Mouse (Mus musculus) cerebellum, postnatal 14 days (tissue): ENCODE data around the gene Aoc2.
"Not testable (repeated sequence)": the region's sequence is repeated elsewhere in the genome, so short reads cannot be mapped to it uniquely, and the experiment has no call there.

Experiments used
- DNase-seq, 2 experiments: peaks; one replicate each; pipeline ENCODE4 v3.0.0; 2021; ENCODE audit warnings: mixed read lengths in 2 of 2

Gene Aoc2

DNA sequence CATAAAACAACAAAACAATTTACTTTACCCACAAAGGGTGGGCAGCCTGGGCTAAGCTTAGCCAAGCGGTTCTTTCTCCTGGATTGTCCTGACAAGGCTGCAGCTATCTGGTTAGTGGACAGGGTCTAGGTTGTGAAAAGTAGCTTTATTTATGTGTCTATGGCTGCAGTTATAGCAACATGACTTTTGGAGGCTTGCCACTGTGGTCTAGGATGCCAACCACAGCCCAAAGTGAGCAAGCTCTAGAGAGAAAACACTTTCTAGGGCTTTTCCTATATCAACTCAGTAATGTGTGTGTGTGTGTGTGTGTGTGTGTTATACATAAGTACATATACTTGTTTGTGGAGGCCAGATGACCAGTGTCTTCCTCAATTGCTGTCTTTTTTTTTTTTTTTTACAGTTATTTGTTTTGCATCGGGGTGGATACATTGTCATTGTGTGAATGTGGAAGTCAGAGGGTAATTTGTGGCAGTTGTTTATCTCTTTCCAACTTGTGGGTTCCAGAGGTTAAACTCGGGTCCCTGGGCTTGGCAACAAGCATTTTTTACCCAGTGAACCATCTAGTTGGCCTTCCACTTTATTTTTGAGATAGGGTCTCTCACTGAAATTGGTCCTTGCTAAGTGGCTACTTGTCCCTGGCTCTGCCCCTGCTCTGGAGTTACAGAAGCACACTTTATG, 32.8 kb downstream of the Aoc2 start:
- DNase-seq, result no peak

DNA sequence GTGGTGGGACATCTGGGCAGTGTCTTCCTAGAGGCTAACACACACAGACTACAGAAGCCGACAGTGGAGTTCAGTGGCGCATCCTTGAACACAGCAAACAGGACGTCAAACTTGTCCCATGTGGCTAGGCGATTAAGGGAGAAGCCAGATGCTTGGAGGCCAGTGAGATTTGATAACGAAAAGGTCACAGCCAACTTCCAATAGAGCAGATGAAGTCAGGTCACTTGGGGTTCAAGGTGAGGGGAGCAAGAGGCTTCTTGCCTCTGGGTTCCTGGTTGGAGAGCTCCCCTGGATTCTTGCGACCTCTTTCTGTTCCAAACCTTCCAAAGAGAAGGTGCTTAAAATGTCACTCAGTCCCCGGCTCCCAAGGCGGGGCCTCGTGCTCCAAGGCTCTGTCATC, 34.9 kb downstream of the Aoc2 start:
- no peak for DNase-seq

DNA sequence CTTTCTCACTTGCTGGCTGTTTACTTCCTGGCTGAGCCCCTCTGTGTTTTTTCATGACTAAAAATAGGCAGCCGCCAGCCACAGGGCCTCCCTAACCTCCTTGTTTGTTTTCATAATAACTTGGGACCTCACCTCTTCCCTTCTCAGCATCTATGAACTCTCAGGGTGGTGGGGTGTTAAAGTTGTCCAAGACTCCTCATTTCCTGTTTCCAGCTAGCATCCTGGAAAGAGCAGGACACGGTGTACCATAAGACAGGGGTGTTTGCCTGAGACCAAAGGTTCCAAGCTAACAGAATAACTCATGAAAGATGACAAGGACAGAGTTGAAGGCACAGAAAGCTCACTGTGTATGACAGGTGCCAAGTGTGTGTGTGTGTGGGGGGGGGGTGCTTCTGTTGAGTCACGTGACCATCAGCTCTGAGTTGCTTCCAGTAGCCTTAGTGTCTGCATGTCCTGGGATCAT, 35.8 kb downstream of the Aoc2 start:
- DNase-seq, result no peak

DNA sequence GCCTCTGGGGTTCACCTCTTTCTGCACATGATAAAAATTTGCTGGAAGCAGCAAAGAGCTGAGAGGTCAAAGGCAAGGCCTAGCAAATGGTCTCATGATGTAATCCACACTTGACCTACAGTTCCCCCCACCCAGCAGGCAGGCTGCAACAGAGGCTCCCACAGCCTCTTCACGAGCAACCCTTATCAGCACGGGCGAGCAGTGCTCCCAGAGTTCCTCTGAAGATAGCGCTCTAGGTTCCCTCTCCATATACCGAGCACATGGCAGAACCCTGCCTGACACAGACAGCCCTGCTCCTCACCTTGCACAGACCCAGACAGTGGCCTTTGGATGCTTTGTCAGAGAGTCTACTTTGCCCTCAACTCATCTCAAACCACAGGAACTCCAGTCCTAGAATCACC, 39.7 kb downstream of the Aoc2 start:
- DNase-seq, result no peak

DNA sequence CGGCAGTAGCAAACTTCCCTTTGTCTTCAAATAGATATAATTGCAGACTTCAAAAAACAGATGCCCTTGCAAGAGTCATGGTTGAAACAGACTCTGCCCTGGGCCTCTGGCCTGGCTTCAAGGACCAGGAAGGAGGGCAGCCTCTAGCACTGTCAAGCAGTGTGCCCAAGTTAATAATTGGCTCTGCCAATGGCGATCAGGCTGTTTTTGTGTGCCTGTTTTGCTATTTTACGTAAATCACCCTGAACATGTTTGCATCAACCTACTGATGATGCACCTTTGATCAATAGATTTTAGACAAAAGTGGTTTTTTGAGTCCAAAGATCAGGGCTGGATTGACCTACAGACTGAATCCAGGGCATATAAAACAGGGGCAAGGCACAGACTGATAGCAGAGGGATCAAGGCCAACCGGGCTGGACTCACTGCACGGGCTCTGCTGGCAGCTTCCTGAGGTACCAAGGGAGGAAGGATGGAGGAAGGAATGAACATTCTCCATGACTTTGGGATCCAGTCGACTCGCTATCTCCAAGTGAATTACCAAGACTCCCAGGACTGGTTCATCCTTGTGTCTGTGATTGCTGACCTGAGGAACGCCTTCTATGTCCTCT, 42.6 kb downstream of the Aoc2 start, which contains the start of gene G6pc:
Gene G6pc, plus strand, starts transcription at position 236 of the 610 bp plus-strand sequence.
- DNase-seq, result no peak

DNA sequence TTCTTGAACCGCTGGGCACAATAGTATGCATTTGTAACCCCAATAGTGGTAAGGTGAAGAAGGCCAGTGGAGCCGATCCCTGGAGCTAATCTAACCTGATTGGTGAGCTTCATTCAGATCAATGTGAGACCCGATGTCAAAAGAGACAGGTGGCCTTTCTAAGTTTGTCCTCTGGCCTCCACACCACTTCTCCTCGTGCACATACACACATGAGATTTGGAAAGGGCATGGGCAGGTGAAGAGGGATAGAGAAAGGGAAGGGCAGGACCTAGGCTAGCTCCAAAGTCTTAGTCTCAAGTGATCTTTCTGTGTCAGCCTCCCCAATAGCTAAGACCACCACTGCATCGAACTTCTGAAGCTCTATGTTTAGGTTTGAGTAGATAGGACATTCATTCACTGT, 45.3 kb downstream of the Aoc2 start:
- no peak for DNase-seq

DNA sequence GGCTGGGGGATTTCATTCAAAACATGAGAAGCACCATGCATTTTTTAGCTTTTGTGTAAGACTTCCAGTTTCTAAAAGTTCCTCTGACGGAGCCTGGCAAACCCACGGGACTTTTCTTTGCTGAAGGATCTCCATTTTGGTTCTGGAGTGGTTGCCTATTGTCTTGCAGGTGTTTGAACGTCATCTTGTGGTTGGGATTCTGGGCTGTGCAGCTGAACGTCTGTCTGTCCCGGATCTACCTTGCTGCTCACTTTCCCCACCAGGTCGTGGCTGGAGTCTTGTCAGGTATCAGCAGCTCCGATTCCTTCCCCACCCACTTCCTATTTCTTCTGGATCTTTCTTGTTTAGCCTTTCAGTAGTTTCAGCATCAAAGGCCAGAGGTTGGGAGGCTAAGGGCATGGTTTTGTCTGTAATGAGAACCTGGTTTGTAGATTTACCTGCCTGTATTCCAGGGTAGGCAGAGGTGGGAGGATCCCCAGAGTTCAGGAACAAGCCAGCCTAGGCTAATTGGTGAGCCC, 49.6 kb downstream of the Aoc2 start:
- DNase-seq, result no peak

DNA sequence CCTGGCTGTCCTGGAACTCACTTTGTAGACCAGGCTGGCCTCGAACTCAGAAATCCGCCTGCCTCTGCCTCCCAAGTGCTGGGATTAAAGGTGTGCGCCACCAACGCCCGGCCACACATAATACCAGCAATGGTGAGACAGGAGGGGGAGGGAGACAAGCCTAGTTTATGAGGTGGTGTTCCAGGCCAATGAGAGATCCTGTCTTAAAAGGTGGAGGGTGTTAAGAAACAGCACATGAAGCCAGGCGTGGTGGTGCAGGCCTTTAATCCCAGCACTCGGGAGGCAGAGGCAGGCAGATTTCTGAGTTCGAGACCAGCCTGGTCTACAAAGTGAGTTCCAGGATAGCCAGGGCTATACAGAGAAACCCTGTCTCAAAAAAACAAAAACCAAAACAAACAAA, 53.3 kb downstream of the Aoc2 start:
- not testable (repeated sequence) for DNase-seq

DNA sequence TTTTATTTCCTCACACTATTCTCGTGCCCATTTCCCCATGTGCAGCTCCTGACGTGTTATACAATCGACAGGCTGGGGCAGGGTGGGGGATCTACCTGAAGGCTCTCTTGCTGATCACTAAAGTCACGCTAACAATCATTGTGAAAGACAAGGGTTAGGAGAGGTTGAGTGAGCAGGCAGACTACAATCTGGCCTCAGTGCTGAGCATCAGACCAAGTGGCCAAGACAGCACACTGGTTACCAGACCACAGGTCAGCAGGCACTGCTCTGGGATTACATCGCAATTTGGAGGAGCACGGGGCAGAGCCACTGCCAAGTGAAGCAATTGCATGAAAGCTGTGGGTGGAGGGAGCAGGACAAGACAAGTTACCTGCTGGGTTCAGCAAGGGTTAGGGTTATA, 54.1 kb downstream of the Aoc2 start:
- DNase-seq, result no peak
